Mouse (Mus musculus) bone marrow, adult 2 months (tissue): Measurements from ENCODE around the gene Ctsl.

Experiments
- CTCF ChIP-seq: fragments of 200-500 bp; IDR thresholded peaks from 2 replicates; pipeline ENCODE4 v1.5.1; 2011; ENCODE audit warnings: low read length, control low read depth; ENCODE audit not compliant: control insufficient read depth, insufficient read depth
- POLR2A ChIP-seq: fragments of 200-500 bp; IDR thresholded peaks from 2 replicates; pipeline ENCODE4 v1.6.1; 2011; ENCODE audit warnings: low read depth, mild to moderate bottlenecking, control low read depth, low read length, borderline replicate concordance; ENCODE audit not compliant: control insufficient read depth

DNA sequence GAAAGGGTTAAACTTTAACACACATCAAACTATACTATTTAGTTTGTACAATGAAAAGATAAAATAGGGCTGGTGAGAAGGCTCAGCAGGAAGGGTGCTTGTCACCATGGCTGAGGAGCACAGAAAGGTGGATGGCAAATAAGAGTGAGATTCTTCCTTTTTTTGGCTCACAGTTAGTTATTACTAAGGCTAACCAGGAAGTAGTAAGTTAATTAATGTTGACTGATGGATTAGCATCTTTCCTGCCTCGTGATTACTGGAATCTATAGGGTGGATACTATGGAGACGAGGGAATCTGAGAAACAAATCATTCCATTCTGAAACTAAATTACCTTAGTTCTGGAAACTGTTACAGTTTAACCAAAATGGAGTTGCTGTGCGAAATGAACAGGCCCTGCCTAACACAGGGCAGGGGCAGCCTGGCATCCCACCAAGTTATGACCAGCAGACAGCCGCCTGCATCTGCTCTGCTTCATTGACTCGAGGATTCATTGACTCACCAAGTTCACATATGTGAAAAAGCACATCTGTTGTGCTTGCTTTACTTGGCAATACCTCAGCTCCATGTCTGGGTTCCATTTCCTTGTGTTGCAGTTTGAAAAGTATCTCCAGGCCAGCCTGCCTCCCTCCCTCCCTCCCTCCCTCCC is 46.4 kb upstream of the Ctsl start:
- TF ChIP-seq CTCF (no peak), POLR2A (no peak)
